Mouse (Mus musculus): ENCODE measurements around the gene Hes1. TPM values are rescaled to one million over a fixed set of nuclear protein-coding genes. Genes with fewer than 3 reads are reported as not detected.

The Hes1 gene
- total RNA-seq, 2 experiments from 2014 or later: 9.2 to 12.5 TPM

- no peak for DNase-seq
Observed at GRCm38 (mm10) chr16:30114451-30114850, 50.3 kb downstream of the Hes1 start.

Other genes with a start within 250 kb of the Hes1 start
- gene Cpn2, start 203.1 kb downstream of the Hes1 start, total RNA-seq (2021): not detected
- gene Lrrc15, start 218.9 kb downstream of the Hes1 start, total RNA-seq (2021): under 1 TPM; 0.10 to 0.16 TPM
- gene Gp5, start 246.4 kb downstream of the Hes1 start, total RNA-seq (2021): under 1 TPM in 1 of 2 experiments, not detected in 1; 0.16 TPM

All from gastrocnemius, postnatal 25 days (tissue).